Mouse (Mus musculus) brain, embryonic 14.5 days (tissue): Measurements from ENCODE around the gene Kcnj3. TPM values are rescaled to one million over a fixed set of nuclear protein-coding genes. Genes with fewer than 3 reads are reported as not detected.

Experiments
- DNase-seq: peaks from one replicate; pipeline ENCODE4 v3.0.0-alpha.2; 2011; ENCODE audit warnings: low read depth
- CTCF ChIP-seq: fragments of 200-500 bp; IDR thresholded peaks from 2 replicates; pipeline ENCODE4 v1.5.1; 2012; ENCODE audit warnings: inconsistent platforms, mild to moderate bottlenecking, moderate library complexity, borderline replicate concordance; ENCODE audit not compliant: insufficient read depth, insufficient read length; ENCODE audit errors: extremely low read depth
- POLR2A ChIP-seq: fragments of 200-500 bp; IDR thresholded peaks from 2 replicates; pipeline ENCODE4 v1.6.1; 2012; ENCODE audit warnings: mild to moderate bottlenecking, inconsistent platforms, borderline replicate concordance; ENCODE audit not compliant: poor library complexity, insufficient read depth, insufficient read length, severe bottlenecking; ENCODE audit errors: extremely low read depth
- polyA plus RNA-seq: library from polyadenylated mRNA; depleted of rRNA; stranded (reverse); fragments of >200 nt; gene quantifications from 2 replicates; pipeline ENCODE4 v1.2.3, GENCODE M21; 2012

The Kcnj3 gene
- polyA plus RNA-seq, 1 experiment, result 8.6 TPM

GRCm38 (mm10) chr2:55532738-55533491, 97.1 kb downstream of the Kcnj3 start:
- peak; percentile 31 for DNase-seq
- no peak for TF ChIP-seq CTCF
- no peak for TF ChIP-seq POLR2A

DNA sequence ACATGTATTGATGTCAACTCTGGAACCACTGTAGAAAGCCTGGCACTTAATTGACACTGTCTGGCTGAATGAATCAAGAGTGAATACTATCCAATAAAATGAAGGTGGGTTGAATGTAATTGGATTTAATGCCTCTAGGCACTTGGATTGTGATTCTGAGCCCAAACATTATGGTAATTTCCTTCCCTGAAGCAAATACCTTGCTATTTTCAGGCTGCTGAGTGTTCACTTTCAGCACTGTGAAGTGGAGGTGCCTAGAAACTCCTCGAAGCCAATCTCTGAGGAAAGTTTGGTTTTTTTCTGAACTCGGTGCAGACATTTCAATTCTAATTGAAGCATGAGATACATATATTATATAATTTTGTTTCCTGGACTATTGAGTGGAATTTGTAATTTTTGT, 99.2 kb downstream of the Kcnj3 start:
- TF ChIP-seq CTCF, result no peak
- TF ChIP-seq POLR2A, result no peak
- peak; percentile 38 for DNase-seq

GRCm38 (mm10) chr2:55535482-55535881, 99.7 kb downstream of the Kcnj3 start:
- no peak for DNase-seq
- no peak for TF ChIP-seq CTCF

DNA sequence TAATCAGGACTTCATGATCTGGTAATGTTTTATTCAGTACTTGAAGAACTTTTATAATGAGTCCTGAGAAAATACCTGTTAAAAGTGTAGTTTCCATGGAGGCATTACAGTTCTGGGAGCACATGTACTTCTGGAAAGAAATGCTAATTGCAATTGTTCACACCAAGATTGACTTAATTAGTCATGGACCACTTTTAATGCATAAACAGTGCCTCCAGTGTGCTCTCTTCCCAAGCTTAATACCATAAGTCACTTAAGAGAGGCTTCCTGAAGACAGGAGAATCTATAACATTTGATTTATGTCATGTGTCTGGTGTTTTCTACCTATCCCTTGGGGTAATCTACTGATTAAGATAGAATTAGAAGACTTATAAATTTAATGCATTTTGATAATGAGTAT, 111.8 kb downstream of the Kcnj3 start:
- TF ChIP-seq POLR2A, result no peak
- no peak for TF ChIP-seq CTCF
- DNase-seq, result peak; percentile 26

DNA sequence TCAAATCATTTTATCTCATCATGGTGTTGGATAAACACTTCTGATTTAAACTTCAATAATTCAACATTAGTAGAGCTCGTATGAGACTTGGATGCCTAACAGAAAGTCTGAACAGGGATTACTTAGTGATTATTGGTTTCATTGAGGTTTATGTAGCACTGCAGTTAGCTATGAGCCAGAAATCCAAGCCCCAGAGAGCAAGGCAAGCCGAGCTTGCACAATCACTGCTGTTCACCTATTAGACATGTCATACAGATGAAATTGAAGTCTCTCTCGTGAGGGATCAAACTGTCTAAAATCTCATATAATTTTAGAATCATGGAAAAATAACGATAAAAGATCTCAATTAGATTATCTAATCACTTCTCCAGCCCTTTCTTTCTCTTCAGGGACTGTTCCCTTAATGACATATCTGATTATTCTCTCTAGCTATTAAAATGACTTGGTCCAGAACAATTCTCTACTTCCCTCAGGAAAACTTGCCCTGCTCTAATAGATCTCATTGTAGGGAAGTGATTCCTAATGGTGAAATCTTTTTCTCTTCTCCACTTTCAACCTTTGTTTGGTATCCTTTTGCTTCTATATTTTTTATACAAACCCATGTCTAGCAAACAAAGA, 122.7 kb downstream of the Kcnj3 start:
- peak; percentile 31 for DNase-seq
- no peak for TF ChIP-seq POLR2A
- no peak for TF ChIP-seq CTCF

GRCm38 (mm10) chr2:55569291-55569690, 133.5 kb downstream of the Kcnj3 start:
- DNase-seq, result no peak
- TF ChIP-seq POLR2A, result no peak
- TF ChIP-seq CTCF, result no peak

DNA sequence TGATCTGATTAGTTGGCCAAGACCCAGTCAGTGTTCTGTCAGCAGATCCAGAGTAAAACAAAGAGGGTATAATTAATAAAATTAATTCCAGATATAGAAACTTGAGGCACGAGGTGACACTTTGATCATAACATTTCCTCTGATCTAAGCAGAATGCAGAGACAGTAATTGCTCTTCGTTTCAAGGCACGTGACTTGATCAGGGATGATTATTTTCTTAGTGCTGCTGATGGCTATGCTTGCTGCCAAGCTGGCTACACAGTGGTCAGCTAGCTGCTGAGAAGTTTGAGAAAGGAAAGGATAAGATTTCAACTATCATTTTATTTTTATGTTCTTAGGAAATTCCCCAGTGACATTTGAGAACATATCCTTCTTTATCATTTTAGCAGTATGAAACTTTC, 135.7 kb downstream of the Kcnj3 start:
- TF ChIP-seq CTCF (no peak), POLR2A (no peak)

DNA sequence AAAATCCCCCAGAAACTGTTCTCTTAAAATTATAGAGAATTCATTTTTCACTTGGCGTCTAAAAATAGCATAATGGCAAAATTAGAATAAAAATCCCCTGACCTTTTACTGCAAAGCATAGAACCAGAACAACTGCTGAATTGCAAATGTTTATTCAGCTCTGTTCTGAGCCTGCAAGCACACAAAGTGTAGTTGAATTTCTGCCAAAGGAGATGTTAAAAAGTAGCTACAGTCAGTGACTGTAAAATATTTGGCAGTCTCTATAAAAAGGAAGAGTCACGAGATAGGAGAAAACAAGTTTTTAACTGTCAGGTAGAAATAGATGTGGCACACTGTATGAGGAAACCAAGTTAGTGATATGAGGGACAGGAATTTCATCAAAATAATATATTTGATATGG, 144.5 kb downstream of the Kcnj3 start:
- DNase-seq, result peak; percentile 60
- TF ChIP-seq CTCF (no peak), POLR2A (no peak)

More for the DNA sequence above, 135.7 kb downstream of the Kcnj3 start:
- DNase-seq, result peak; percentile 14

DNA sequence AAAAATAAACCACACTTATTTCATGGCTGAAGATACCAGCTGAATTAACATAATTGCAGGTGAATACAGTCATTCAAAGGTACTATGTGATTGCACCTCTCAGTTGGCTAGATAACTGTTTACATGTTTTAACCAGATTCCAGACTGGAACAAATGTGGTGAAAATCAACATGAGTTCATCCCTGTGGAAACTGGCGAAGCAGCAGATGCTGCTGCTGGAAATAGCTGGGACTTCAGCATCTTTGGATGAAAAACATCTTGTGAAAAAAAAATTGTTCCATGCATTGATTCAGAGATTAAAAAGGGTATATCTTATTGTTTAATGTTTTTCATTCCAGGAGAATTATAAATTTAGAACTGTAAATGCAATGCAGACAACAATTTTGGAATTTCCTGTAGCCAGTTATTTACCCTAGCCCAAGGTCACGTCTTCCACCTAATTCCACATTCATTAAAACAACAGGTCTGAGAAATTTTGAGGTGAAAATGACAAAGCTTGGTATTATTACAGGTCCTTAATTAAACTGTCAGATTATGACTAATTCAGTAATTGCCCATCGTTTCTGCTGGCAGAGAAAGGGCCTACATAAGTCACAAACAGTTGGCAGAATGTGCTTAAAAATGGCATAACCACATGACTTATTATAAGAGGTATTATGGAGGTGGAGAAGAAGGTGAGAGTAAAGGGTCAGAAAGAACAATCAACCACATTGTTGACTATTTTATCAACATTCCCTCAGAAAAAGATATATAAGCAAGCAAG, 155.6 kb downstream of the Kcnj3 start:
- TF ChIP-seq CTCF (no peak), POLR2A (no peak)
- peak; percentile 12 for DNase-seq
